Mouse (Mus musculus) colon, adult 2 months (tissue): ENCODE measurements around the gene Tnfaip1. TPM values are rescaled to one million over a fixed set of nuclear protein-coding genes. Genes with fewer than 3 reads are reported as not detected.

Experiments used
- polyA plus RNA-seq: library from polyadenylated mRNA; depleted of rRNA; stranded (reverse); fragments of >200 nt; gene quantifications from 2 replicates; pipeline ENCODE4 v1.2.3, GENCODE M21; 2012; rRNA removed

The Tnfaip1 gene
- 45.7 and 46.7 TPM in 2 replicates for polyA plus RNA-seq

GRCm38 (mm10) chr11:78536080-78536689 lies at the start of gene Tnfaip1, which contains the start of gene Ift20:
TSS of gene Tnfaip1 (minus strand) at chr11:78536332.
TSS of gene Ift20 (plus strand) at chr11:78536361.

GRCm38 (mm10) chr11:78550168-78551058 lies 14.3 kb upstream of the Tnfaip1 start, which contains the start of gene Tmem97:
TSS of gene Tmem97 (minus strand) at chr11:78550777.

GRCm38 (mm10) chr11:78512025-78512957 lies 23.8 kb downstream of the Tnfaip1 start, which contains the start of the genes Tmem199 and Poldip2:
TSS of gene Tmem199 (minus strand) at chr11:78512172.
TSS of gene Poldip2 (plus strand) at chr11:78512193.

GRCm38 (mm10) chr11:78502909-78503650 lies 33.1 kb downstream of the Tnfaip1 start, which contains the start of gene Sebox:
TSS of gene Sebox (plus strand) at chr11:78503447.

GRCm38 (mm10) chr11:78499004-78499403 lies 37.1 kb downstream of the Tnfaip1 start, which contains the start of gene Vtn:
TSS of gene Vtn (plus strand) at chr11:78499091.

GRCm38 (mm10) chr11:78497544-78498522 lies 38.3 kb downstream of the Tnfaip1 start, which contains the start of gene Sarm1:
TSS of gene Sarm1 (minus strand) at chr11:78497754.

Other genes starting within 250 kb of the Tnfaip1 start
- gene BC030499, start 245.5 kb downstream of the Tnfaip1 start, polyA plus RNA-seq: 0.22 and 0.34 TPM in 2 replicates
- 8.6 and 9.4 TPM in 2 replicates for gene Spag5, start 234.8 kb downstream of the Tnfaip1 start, polyA plus RNA-seq
- 16.8 and 18.5 TPM in 2 replicates for gene Aldoc, start 213.4 kb downstream of the Tnfaip1 start, polyA plus RNA-seq
- gene Pigs, start 207.9 kb downstream of the Tnfaip1 start, polyA plus RNA-seq: 96.0 and 116 TPM in 2 replicates
- 90.9 and 94.8 TPM in 2 replicates for gene Unc119, start 192.8 kb downstream of the Tnfaip1 start, polyA plus RNA-seq
- 0.86 and 1.3 TPM in 2 replicates for gene Foxn1, start 149.8 kb downstream of the Tnfaip1 start, polyA plus RNA-seq
- 243 and 292 TPM in 2 replicates for gene Slc13a2, start 114.1 kb downstream of the Tnfaip1 start, polyA plus RNA-seq
- gene Slc46a1, start 70.6 kb downstream of the Tnfaip1 start, polyA plus RNA-seq: 56.5 and 74.1 TPM in 2 replicates
- 0.83 and 1.00 TPM in 2 replicates for gene Sarm1, start 38.6 kb downstream of the Tnfaip1 start, polyA plus RNA-seq
- 2.4 and 6.1 TPM in 2 replicates for gene Vtn, start 37.2 kb downstream of the Tnfaip1 start, polyA plus RNA-seq
- gene Sebox, start 32.9 kb downstream of the Tnfaip1 start, polyA plus RNA-seq: not detected in 2 replicates
- gene Tmem199, start 24.2 kb downstream of the Tnfaip1 start, polyA plus RNA-seq: 6.8 and 8.4 TPM in 2 replicates
- 37.7 and 42.1 TPM in 2 replicates for gene Poldip2, start 24.1 kb downstream of the Tnfaip1 start, polyA plus RNA-seq
- 64.5 and 70.4 TPM in 2 replicates for gene Ift20, start within 50 bp of the Tnfaip1 start, polyA plus RNA-seq
- gene Tmem97, start 14.4 kb upstream of the Tnfaip1 start, polyA plus RNA-seq: 45.0 and 66.3 TPM in 2 replicates
- 12.3 and 15.7 TPM in 2 replicates for gene Nlk, start 161.0 kb upstream of the Tnfaip1 start, polyA plus RNA-seq
- 32.5 and 38.4 TPM in 2 replicates for gene Ccnq, start 215.4 kb upstream of the Tnfaip1 start, polyA plus RNA-seq